Mouse (Mus musculus): ENCODE data around the gene Cacna1e. TPM values are rescaled to one million over a fixed set of nuclear protein-coding genes. Genes with fewer than 3 reads are reported as not detected.

The Cacna1e gene
- total and polyA plus RNA-seq, 2 experiments from 2014 or later, result 8.0 to 58.2 TPM

- H3K36me3 ChIP-seq (ENCODE audit: insufficient read depth, low read length), result no peaks in the 10 kb centered on the region
- DNase-seq (ENCODE audit: low spot score) (no peak), ATAC-seq (no peak)
- H3K9me3 ChIP-seq (ENCODE audit: low read length), result no peaks in the 10 kb centered on the region
- H3K4me1 ChIP-seq (ENCODE audit: insufficient read depth, low read length), result no peaks in the 10 kb centered on the region
- H3K4me2 ChIP-seq (ENCODE audit: low read depth, low read length), result no peak overlapping the region
- H3K27ac ChIP-seq, result no peak overlapping the region
- WGBS, result 81% methylated on average over 6 of the region's 6 CpGs
- no peaks in the 10 kb centered on the region for H3K27me3 ChIP-seq (ENCODE audit: insufficient read depth, low read length)
- no peak overlapping the region for H3K4me3 ChIP-seq (ENCODE audit: low read length)
- H3K9ac ChIP-seq (replicated peaks; ENCODE audit: low read length), result no peak overlapping the region
- TF ChIP-seq CTCF (IDR thresholded peaks at IDR 0.05; ENCODE audit: low read depth), result no peak
Observed at GRCm38 (mm10) chr1:154841057-154841630, 43.2 kb downstream of the Cacna1e start.

- H3K9me3 ChIP-seq (ENCODE audit: low read length), result no peaks in the 10 kb centered on the region
- TF ChIP-seq CTCF (IDR thresholded peaks at IDR 0.05; ENCODE audit: low read depth), result no peak
- ATAC-seq (no peak), DNase-seq (ENCODE audit: low spot score) (no peak)
- no peak overlapping the region for H3K9ac ChIP-seq (replicated peaks; ENCODE audit: low read length)
- no peaks in the 10 kb centered on the region for H3K27me3 ChIP-seq (ENCODE audit: insufficient read depth, low read length)
- 92% methylated on average over 4 of the region's 4 CpGs for WGBS
- no peaks in the 10 kb centered on the region for H3K4me1 ChIP-seq (ENCODE audit: insufficient read depth, low read length)
- no peak overlapping the region for H3K27ac ChIP-seq
- H3K4me2 ChIP-seq (ENCODE audit: low read depth, low read length), result no peak overlapping the region
- no peak overlapping the region for H3K4me3 ChIP-seq (ENCODE audit: low read length)
- no peaks in the 10 kb centered on the region for H3K36me3 ChIP-seq (ENCODE audit: insufficient read depth, low read length)
Observed at GRCm38 (mm10) chr1:154839272-154839671, 45.0 kb downstream of the Cacna1e start.

GRCm38 (mm10) chr1:154836473-154836872 lies 47.8 kb downstream of the Cacna1e start:
- no peak for TF ChIP-seq CTCF (IDR thresholded peaks at IDR 0.05; ENCODE audit: low read depth)
- no peaks in the 10 kb centered on the region for H3K9me3 ChIP-seq (ENCODE audit: low read length)
- H3K4me2 ChIP-seq (ENCODE audit: low read depth, low read length), result no peak overlapping the region
- 92% methylated on average over 5 of the region's 5 CpGs for WGBS
- H3K27me3 ChIP-seq (ENCODE audit: insufficient read depth, low read length), result no peaks in the 10 kb centered on the region
- H3K4me3 ChIP-seq (ENCODE audit: low read length), result no peak overlapping the region
- H3K36me3 ChIP-seq (ENCODE audit: insufficient read depth, low read length), result no peaks in the 10 kb centered on the region
- no peak overlapping the region for H3K27ac ChIP-seq
- no peaks in the 10 kb centered on the region; the same call in 1 of the 2 replicates for H3K4me1 ChIP-seq (ENCODE audit: insufficient read depth, low read length)
- no peak overlapping the region for H3K9ac ChIP-seq (replicated peaks; ENCODE audit: low read length)
- ATAC-seq (no peak), DNase-seq (ENCODE audit: low spot score) (no peak)

- ATAC-seq, result peak; percentile 10; the same call in 1 of the 2 replicates
- H3K27ac ChIP-seq, result no peak overlapping the region
Observed at GRCm38 (mm10) chr1:154832168-154832539, 52.1 kb downstream of the Cacna1e start.

GRCm38 (mm10) chr1:154831269-154832167 lies 52.8 kb downstream of the Cacna1e start:
- TF ChIP-seq CTCF (IDR thresholded peaks at IDR 0.05; ENCODE audit: low read depth), result no peak
- Histone ChIP-seq H3K4me1 (ENCODE audit: insufficient read depth, low read length) (no peaks in the 10 kb centered on the region; the same call in 1 of the 2 replicates), H3K9me3 (ENCODE audit: low read length) (no peaks in the 10 kb centered on the region), H3K27me3 (ENCODE audit: insufficient read depth, low read length) (no peaks in the 10 kb centered on the region), H3K36me3 (ENCODE audit: insufficient read depth, low read length) (no peaks in the 10 kb centered on the region), H3K9ac (replicated peaks; ENCODE audit: low read length) (no peak overlapping the region), H3K4me3 (ENCODE audit: low read length) (no peak overlapping the region), H3K4me2 (ENCODE audit: low read depth, low read length) (no peak overlapping the region), H3K27ac (no peak overlapping the region)
- peak; percentile 20 for DNase-seq (ENCODE audit: low spot score)
- WGBS, result 30% methylated on average over 10 of the region's 10 CpGs
- ATAC-seq, result peak; percentile 43

More at GRCm38 (mm10) chr1:154832168-154832539, 52.1 kb downstream of the Cacna1e start:
- H3K4me3 ChIP-seq (ENCODE audit: low read length), result no peak overlapping the region
- DNase-seq (ENCODE audit: low spot score), result no peak
- H3K4me1 ChIP-seq (ENCODE audit: insufficient read depth, low read length), result no peaks in the 10 kb centered on the region; the same call in 1 of the 2 replicates
- no peak overlapping the region for H3K9ac ChIP-seq (replicated peaks; ENCODE audit: low read length)
- 44% methylated on average over 9 of the region's 9 CpGs for WGBS
- no peaks in the 10 kb centered on the region for H3K36me3 ChIP-seq (ENCODE audit: insufficient read depth, low read length)
- no peaks in the 10 kb centered on the region for H3K27me3 ChIP-seq (ENCODE audit: insufficient read depth, low read length)
- no peak overlapping the region for H3K4me2 ChIP-seq (ENCODE audit: low read depth, low read length)
- no peak for TF ChIP-seq CTCF (IDR thresholded peaks at IDR 0.05; ENCODE audit: low read depth)
- H3K9me3 ChIP-seq (ENCODE audit: low read length), result no peaks in the 10 kb centered on the region

- no peaks in the 10 kb centered on the region for H3K27me3 ChIP-seq (ENCODE audit: insufficient read depth, low read length)
- TF ChIP-seq CTCF (IDR thresholded peaks at IDR 0.05; ENCODE audit: low read depth), result no peak
- ATAC-seq, result no peak
- H3K4me2 ChIP-seq (ENCODE audit: low read depth, low read length), result no peak overlapping the region
- no peaks in the 10 kb centered on the region for H3K36me3 ChIP-seq (ENCODE audit: insufficient read depth, low read length)
- H3K9me3 ChIP-seq (ENCODE audit: low read length), result no peaks in the 10 kb centered on the region
- WGBS, result 84% methylated on average over 6 of the region's 6 CpGs
- no peak for DNase-seq (ENCODE audit: low spot score)
- H3K9ac ChIP-seq (replicated peaks; ENCODE audit: low read length), result no peak overlapping the region
- H3K27ac ChIP-seq, result no peak overlapping the region
- no peak overlapping the region for H3K4me3 ChIP-seq (ENCODE audit: low read length)
- H3K4me1 ChIP-seq (ENCODE audit: insufficient read depth, low read length), result no peaks in the 10 kb centered on the region; the same call in 1 of the 2 replicates
Observed at GRCm38 (mm10) chr1:154830051-154830450, 54.2 kb downstream of the Cacna1e start.

Data from hindbrain, postnatal 0 days (tissue).